Mouse (Mus musculus): Measurements from ENCODE around the gene Hacd1. TPM values are rescaled to one million over a fixed set of nuclear protein-coding genes. Genes with fewer than 3 reads are reported as not detected.
A peak's percentile ranks its signal among the peaks of the same experiment; 100 is the strongest.

The Hacd1 gene
- total RNA-seq, 2 experiments from 2014 or later: 27.3 to 32.6 TPM

GRCm38 (mm10) chr2:14019228-14019627, 36.7 kb downstream of the Hacd1 start:
- DNase-seq (ENCODE audit: low spot score in 2 of 2): no peak

GRCm38 (mm10) chr2:14005121-14005520, 50.8 kb downstream of the Hacd1 start:
- no peak for DNase-seq (ENCODE audit: low spot score in 2 of 2)

GRCm38 (mm10) chr2:13960136-13960535, 95.8 kb downstream of the Hacd1 start:
- DNase-seq (ENCODE audit: low spot score in 2 of 2): no peak

GRCm38 (mm10) chr2:13956463-13956862, 99.5 kb downstream of the Hacd1 start:
- DNase-seq (ENCODE audit: low spot score in 2 of 2): no peak

- peak in 1 of 2 experiments; percentile 7 for DNase-seq (ENCODE audit: low spot score in 2 of 2)
These were observed 117.8 kb downstream of the Hacd1 start for GRCm38 (mm10) chr2:13938118-13938517.

GRCm38 (mm10) chr2:13935343-13935742, 120.6 kb downstream of the Hacd1 start:
- no peak for DNase-seq (ENCODE audit: low spot score in 2 of 2)

- DNase-seq (ENCODE audit: low spot score in 2 of 2): no peak
These were observed 123.7 kb downstream of the Hacd1 start for GRCm38 (mm10) chr2:13932253-13932652.

- DNase-seq (ENCODE audit: low spot score in 2 of 2): no peak
These were observed 125.2 kb downstream of the Hacd1 start for GRCm38 (mm10) chr2:13930724-13931123.

- DNase-seq (ENCODE audit: low spot score in 2 of 2): no peak
These were observed 167.4 kb downstream of the Hacd1 start for GRCm38 (mm10) chr2:13888568-13888967.

- no peak for DNase-seq (ENCODE audit: low spot score in 2 of 2)
These were observed 198.5 kb downstream of the Hacd1 start for GRCm38 (mm10) chr2:13857461-13857860.

- no peak for DNase-seq (ENCODE audit: low spot score in 2 of 2)
These were observed 200.4 kb downstream of the Hacd1 start for GRCm38 (mm10) chr2:13855510-13855909.

- DNase-seq (ENCODE audit: low spot score in 2 of 2): no peak
These were observed 219.6 kb downstream of the Hacd1 start for GRCm38 (mm10) chr2:13836310-13836709.

- DNase-seq (ENCODE audit: low spot score in 2 of 2): no peak
These were observed 220.9 kb downstream of the Hacd1 start for GRCm38 (mm10) chr2:13834989-13835388.

- DNase-seq (ENCODE audit: low spot score in 2 of 2): no peak
These were observed 239.3 kb downstream of the Hacd1 start for GRCm38 (mm10) chr2:13816645-13817044.

GRCm38 (mm10) chr2:13808593-13808992, 247.3 kb downstream of the Hacd1 start:
- no peak for DNase-seq (ENCODE audit: low spot score in 2 of 2)

- no peak for DNase-seq (ENCODE audit: low spot score in 2 of 2)
These were observed 247.9 kb downstream of the Hacd1 start for GRCm38 (mm10) chr2:13808008-13808407.

- no peak for DNase-seq (ENCODE audit: low spot score in 2 of 2)
These were observed 249.8 kb downstream of the Hacd1 start for GRCm38 (mm10) chr2:13806120-13806519.

- DNase-seq (ENCODE audit: low spot score in 2 of 2): no peak
These were observed 255.3 kb downstream of the Hacd1 start for GRCm38 (mm10) chr2:13800639-13801038.

Other genes with a start within 250 kb of the Hacd1 start
- gene Stam, start 18.0 kb upstream of the Hacd1 start, total RNA-seq (2021): 100 to 1,000 TPM in 1 of 2 experiments, 10 to 100 TPM in 1; 89.5 to 104 TPM
- under 1 TPM in 1 of 2 experiments, not detected in 1; 0.17 TPM for gene Tmem236, start 118.4 kb upstream of the Hacd1 start, total RNA-seq (2021)
- 1 to 10 TPM; 6.1 to 7.9 TPM for gene Mrc1, start 173.3 kb upstream of the Hacd1 start, total RNA-seq (2021)

Data from layer of hippocampus, postnatal 14 days (tissue).